Mouse (Mus musculus): ENCODE data around the gene Rap1a. TPM values are rescaled to one million over a fixed set of nuclear protein-coding genes. Genes with fewer than 3 reads are reported as not detected.
A peak's percentile ranks its signal among the peaks of the same experiment; 100 is the strongest.

Rap1a gene
- 134 and 136 TPM in 2 replicates for total RNA-seq (2017)

GRCm38 (mm10) chr3:105801191-105802166 is at the start of gene Rap1a:
TSS of gene Rap1a (minus strand) at chr3:105801336.
- ATAC-seq (replicated peaks; ENCODE audit: low read depth, poor library complexity, severe bottlenecking), result peak; percentile 40

GRCm38 (mm10) chr3:105846294-105847069 is 45.3 kb upstream of the Rap1a start:
- ATAC-seq (replicated peaks; ENCODE audit: low read depth, poor library complexity, severe bottlenecking), result no peak

- ATAC-seq (replicated peaks; ENCODE audit: low read depth, poor library complexity, severe bottlenecking), result no peak
These were observed 38.7 kb upstream of the Rap1a start for GRCm38 (mm10) chr3:105839836-105840235.

- ATAC-seq (replicated peaks; ENCODE audit: low read depth, poor library complexity, severe bottlenecking), result no peak
These were observed 37.5 kb upstream of the Rap1a start for GRCm38 (mm10) chr3:105838655-105839054.

- ATAC-seq (replicated peaks; ENCODE audit: low read depth, poor library complexity, severe bottlenecking), result no peak
These were observed 35.7 kb upstream of the Rap1a start for GRCm38 (mm10) chr3:105836883-105837282.

GRCm38 (mm10) chr3:105835875-105836274 is 34.7 kb upstream of the Rap1a start:
- ATAC-seq (replicated peaks; ENCODE audit: low read depth, poor library complexity, severe bottlenecking), result 0 out of 2 replicates have a peak, but pooled peaks have one; percentile 45

- ATAC-seq (replicated peaks; ENCODE audit: low read depth, poor library complexity, severe bottlenecking), result no peak
These were observed 30.4 kb upstream of the Rap1a start for GRCm38 (mm10) chr3:105831584-105831983.

- peak; percentile 77 for ATAC-seq (replicated peaks; ENCODE audit: low read depth, poor library complexity, severe bottlenecking)
These were observed 24.5 kb upstream of the Rap1a start for GRCm38 (mm10) chr3:105825501-105826161.

- no peak for ATAC-seq (replicated peaks; ENCODE audit: low read depth, poor library complexity, severe bottlenecking)
These were observed 23.6 kb upstream of the Rap1a start for GRCm38 (mm10) chr3:105824704-105825103.

GRCm38 (mm10) chr3:105824103-105824502 is 23.0 kb upstream of the Rap1a start:
- ATAC-seq (replicated peaks; ENCODE audit: low read depth, poor library complexity, severe bottlenecking), result 0 out of 2 replicates have a peak, but pooled peaks have one; percentile 22

- ATAC-seq (replicated peaks; ENCODE audit: low read depth, poor library complexity, severe bottlenecking), result no peak
These were observed 22.5 kb upstream of the Rap1a start for GRCm38 (mm10) chr3:105823609-105824008.

GRCm38 (mm10) chr3:105821504-105821903 is 20.4 kb upstream of the Rap1a start:
- ATAC-seq (replicated peaks; ENCODE audit: low read depth, poor library complexity, severe bottlenecking), result no peak

- no peak for ATAC-seq (replicated peaks; ENCODE audit: low read depth, poor library complexity, severe bottlenecking)
These were observed 19.1 kb upstream of the Rap1a start for GRCm38 (mm10) chr3:105820272-105820671.

GRCm38 (mm10) chr3:105818130-105819004 is 17.2 kb upstream of the Rap1a start:
- no peak for ATAC-seq (replicated peaks; ENCODE audit: low read depth, poor library complexity, severe bottlenecking)

GRCm38 (mm10) chr3:105816089-105816488 is 15.0 kb upstream of the Rap1a start:
- peak; percentile 45 for ATAC-seq (replicated peaks; ENCODE audit: low read depth, poor library complexity, severe bottlenecking)

- ATAC-seq (replicated peaks; ENCODE audit: low read depth, poor library complexity, severe bottlenecking), result peak; percentile 95
These were observed 14.2 kb upstream of the Rap1a start for GRCm38 (mm10) chr3:105815236-105815904.

GRCm38 (mm10) chr3:105811146-105811545 is 10.0 kb upstream of the Rap1a start:
- ATAC-seq (replicated peaks; ENCODE audit: low read depth, poor library complexity, severe bottlenecking), result no peak

GRCm38 (mm10) chr3:105808179-105809037 is 7.3 kb upstream of the Rap1a start:
- ATAC-seq (replicated peaks; ENCODE audit: low read depth, poor library complexity, severe bottlenecking), result peak; percentile 98
